ENCODE assay signal across 10 mouse cellular contexts in genomic region chr8:77102879-77103278, GRCm38 (mm10).
"Had no signal": no experiment of that assay in that cellular context is flagged by ENCODE, and none has a peak within 500 bp of the region (broad histone marks: within the 10 kb centered on the region; RNA-seq: fewer than 3 reads in every experiment).

No protein-coding gene starts in this region.

- DNase-seq: lung, adult 18-20 months; thymus, adult 18-20 months; thymus, postnatal 25 days had no signal

- H3K4me2 ChIP-seq: limb, embryonic 13.5 days; midbrain, embryonic 12.5 days; neural tube, embryonic 15.5 days had no signal

- ATAC-seq: hindbrain, embryonic 16.5 days; inflammation-experienced regulatory T-cells, adult 6 months had no signal

- H3K36me3 ChIP-seq: limb, embryonic 13.5 days; midbrain, embryonic 12.5 days; neural tube, embryonic 15.5 days had no signal

- H3K27ac ChIP-seq: limb, embryonic 13.5 days; liver, embryonic 14.5 days; midbrain, embryonic 12.5 days; neural tube, embryonic 15.5 days had no signal

- H3K4me3 ChIP-seq: limb, embryonic 13.5 days; midbrain, embryonic 12.5 days; myocyte; neural tube, embryonic 15.5 days had no signal

- H3K9ac ChIP-seq: limb, embryonic 13.5 days; liver, embryonic 14.5 days; midbrain, embryonic 12.5 days; neural tube, embryonic 15.5 days had no signal

- H3K27me3 ChIP-seq: limb, embryonic 13.5 days; midbrain, embryonic 12.5 days; neural tube, embryonic 15.5 days had no signal

- H3K4me1 ChIP-seq: midbrain, embryonic 12.5 days; neural tube, embryonic 15.5 days had no signal

- H3K9me3 ChIP-seq: limb, embryonic 13.5 days; midbrain, embryonic 12.5 days; neural tube, embryonic 15.5 days had no signal
